Mouse (Mus musculus) thymus, adult 2 months (tissue): ENCODE results near the gene Prmt2.

Experiments used
- CTCF ChIP-seq: fragments of 200-500 bp; IDR thresholded peaks from 2 replicates; pipeline ENCODE4 v1.5.1; 2012; ENCODE audit warnings: mild to moderate bottlenecking, control low read depth, low read length, moderate library complexity, borderline replicate concordance; ENCODE audit not compliant: control insufficient read depth, poor library complexity, insufficient read depth; ENCODE audit errors: extremely low read depth
- POLR2A ChIP-seq: fragments of 200-500 bp; IDR thresholded peaks from 2 replicates; pipeline ENCODE4 v1.6.1; 2012; ENCODE audit warnings: mild to moderate bottlenecking, low read length, control low read depth, moderate library complexity; ENCODE audit not compliant: control insufficient read depth, poor library complexity, insufficient read depth; ENCODE audit errors: extremely low read depth

DNA sequence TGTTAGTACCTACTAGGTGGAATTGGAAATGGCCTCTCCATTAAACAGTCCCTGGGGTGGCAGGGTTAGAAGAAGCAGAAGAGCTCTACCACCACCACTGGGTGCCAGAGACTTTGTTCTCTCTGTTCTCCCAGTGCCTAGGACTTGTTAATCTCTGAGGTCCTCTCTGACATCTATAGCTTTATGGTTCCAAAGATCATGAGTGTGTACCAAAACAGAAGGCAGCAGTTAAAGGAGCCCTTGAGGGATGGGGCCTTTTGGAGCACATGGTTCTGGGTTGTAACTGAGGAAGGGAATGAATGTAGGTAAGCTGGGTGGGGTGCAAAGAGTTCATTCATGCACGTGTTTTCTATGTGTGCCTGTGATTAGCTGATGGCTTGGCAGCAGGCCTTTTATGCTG lies 79.7 kb downstream of the Prmt2 start:
- TF ChIP-seq CTCF = no peak
- no peak for TF ChIP-seq POLR2A
